Mouse (Mus musculus): ENCODE data around the gene Igflr1. TPM values are rescaled to one million over a fixed set of nuclear protein-coding genes. Genes with fewer than 3 reads are reported as not detected.

The Igflr1 gene
- polyA plus RNA-seq, 1 experiment: not detected

- 95% methylated on average over 12 of the region's 12 CpGs for WGBS
- Histone ChIP-seq H3K27ac (ENCODE audit: insufficient read depth, low read depth, low read length) (no peak within 1 kb of the TSS), H3K4me3 (ENCODE audit: insufficient read depth, low read depth, low read length) (no peak within 1 kb of the TSS), H3K4me1 (ENCODE audit: control insufficient read depth, insufficient read depth, low read length) (peaks cover 5% of the 10 kb centered on the region)
- TF ChIP-seq POLR2A (IDR thresholded peaks at IDR 0.05; ENCODE audit: insufficient read depth, low read depth, low read length): no peak
- no peak for TF ChIP-seq CTCF (IDR thresholded peaks at IDR 0.05; ENCODE audit: insufficient read depth, low read depth, low read length)
These were observed 33.6 kb downstream of the Igflr1 start, which contains the start of gene Zbtb32 for GRCm38 (mm10) chr7:30598786-30599185. TSS of gene Zbtb32 (minus strand) at chr7:30598909.

GRCm38 (mm10) chr7:30599933-30600353 is 34.7 kb downstream of the Igflr1 start:
- H3K4me3 ChIP-seq (ENCODE audit: insufficient read depth, low read depth, low read length): no peak overlapping the region
- peaks cover 5% of the 10 kb centered on the region for H3K4me1 ChIP-seq (ENCODE audit: control insufficient read depth, insufficient read depth, low read length)
- TF ChIP-seq POLR2A (IDR thresholded peaks at IDR 0.05; ENCODE audit: insufficient read depth, low read depth, low read length) (no peak), CTCF (IDR thresholded peaks at IDR 0.05; ENCODE audit: insufficient read depth, low read depth, low read length) (no peak)
- 3% methylated on average over 16 of the region's 16 CpGs for WGBS
- no peak overlapping the region for H3K27ac ChIP-seq (ENCODE audit: insufficient read depth, low read depth, low read length)

- Histone ChIP-seq H3K4me3 (ENCODE audit: insufficient read depth, low read depth, low read length) (no peak overlapping the region), H3K4me1 (ENCODE audit: control insufficient read depth, insufficient read depth, low read length) (peaks cover 5% of the 10 kb centered on the region), H3K27ac (ENCODE audit: insufficient read depth, low read depth, low read length) (no peak overlapping the region)
- WGBS: 67% methylated on average over 7 of the region's 7 CpGs
- TF ChIP-seq POLR2A (IDR thresholded peaks at IDR 0.05; ENCODE audit: insufficient read depth, low read depth, low read length): no peak
- TF ChIP-seq CTCF (IDR thresholded peaks at IDR 0.05; ENCODE audit: insufficient read depth, low read depth, low read length): no peak
These were observed 35.4 kb downstream of the Igflr1 start for GRCm38 (mm10) chr7:30600651-30601050.

GRCm38 (mm10) chr7:30602583-30602982 is 37.4 kb downstream of the Igflr1 start:
- no peak overlapping the region for H3K27ac ChIP-seq (ENCODE audit: insufficient read depth, low read depth, low read length)
- WGBS: 49% methylated on average over 3 of the region's 3 CpGs
- no peak overlapping the region for H3K4me3 ChIP-seq (ENCODE audit: insufficient read depth, low read depth, low read length)
- H3K4me1 ChIP-seq (ENCODE audit: control insufficient read depth, insufficient read depth, low read length): peaks cover 5% of the 10 kb centered on the region
- no peak for TF ChIP-seq CTCF (IDR thresholded peaks at IDR 0.05; ENCODE audit: insufficient read depth, low read depth, low read length)
- no peak for TF ChIP-seq POLR2A (IDR thresholded peaks at IDR 0.05; ENCODE audit: insufficient read depth, low read depth, low read length)

- no peak for TF ChIP-seq CTCF (IDR thresholded peaks at IDR 0.05; ENCODE audit: insufficient read depth, low read depth, low read length)
- TF ChIP-seq POLR2A (IDR thresholded peaks at IDR 0.05; ENCODE audit: insufficient read depth, low read depth, low read length): no peak
- Histone ChIP-seq H3K4me1 (ENCODE audit: control insufficient read depth, insufficient read depth, low read length) (peaks cover 5% of the 10 kb centered on the region), H3K4me3 (ENCODE audit: insufficient read depth, low read depth, low read length) (no peak overlapping the region), H3K27ac (ENCODE audit: insufficient read depth, low read depth, low read length) (no peak overlapping the region)
- 58% methylated on average over 8 of the region's 8 CpGs for WGBS
These were observed 39.2 kb downstream of the Igflr1 start for GRCm38 (mm10) chr7:30604424-30604823.

GRCm38 (mm10) chr7:30604944-30605343 is 39.7 kb downstream of the Igflr1 start:
- WGBS: 88% methylated on average over 8 of the region's 8 CpGs
- TF ChIP-seq CTCF (IDR thresholded peaks at IDR 0.05; ENCODE audit: insufficient read depth, low read depth, low read length) (no peak), POLR2A (IDR thresholded peaks at IDR 0.05; ENCODE audit: insufficient read depth, low read depth, low read length) (no peak)
- Histone ChIP-seq H3K4me1 (ENCODE audit: control insufficient read depth, insufficient read depth, low read length) (peaks cover 2% of the 10 kb centered on the region), H3K4me3 (ENCODE audit: insufficient read depth, low read depth, low read length) (no peak overlapping the region), H3K27ac (ENCODE audit: insufficient read depth, low read depth, low read length) (no peak overlapping the region)

- TF ChIP-seq CTCF (IDR thresholded peaks at IDR 0.05; ENCODE audit: insufficient read depth, low read depth, low read length) (0 out of 2 replicates have a peak, but pooled peaks have one; percentile 14), POLR2A (IDR thresholded peaks at IDR 0.05; ENCODE audit: insufficient read depth, low read depth, low read length) (no peak)
- no peak overlapping the region for H3K4me3 ChIP-seq (ENCODE audit: insufficient read depth, low read depth, low read length)
- no peak overlapping the region for H3K27ac ChIP-seq (ENCODE audit: insufficient read depth, low read depth, low read length)
- WGBS: 29% methylated on average over 8 of the region's 8 CpGs
- no peaks in the 10 kb centered on the region for H3K4me1 ChIP-seq (ENCODE audit: control insufficient read depth, insufficient read depth, low read length)
These were observed 42.6 kb downstream of the Igflr1 start for GRCm38 (mm10) chr7:30607706-30608309.

GRCm38 (mm10) chr7:30608476-30608875 is 43.2 kb downstream of the Igflr1 start:
- no peak overlapping the region for H3K4me3 ChIP-seq (ENCODE audit: insufficient read depth, low read depth, low read length)
- H3K4me1 ChIP-seq (ENCODE audit: control insufficient read depth, insufficient read depth, low read length): no peaks in the 10 kb centered on the region
- TF ChIP-seq CTCF (IDR thresholded peaks at IDR 0.05; ENCODE audit: insufficient read depth, low read depth, low read length) (no peak), POLR2A (IDR thresholded peaks at IDR 0.05; ENCODE audit: insufficient read depth, low read depth, low read length) (no peak)
- WGBS: 53% methylated on average over 16 of the region's 16 CpGs
- no peak overlapping the region for H3K27ac ChIP-seq (ENCODE audit: insufficient read depth, low read depth, low read length)

- WGBS: 70% methylated on average over 7 of the region's 7 CpGs
- Histone ChIP-seq H3K27ac (ENCODE audit: insufficient read depth, low read depth, low read length) (no peak overlapping the region), H3K4me3 (ENCODE audit: insufficient read depth, low read depth, low read length) (no peak overlapping the region), H3K4me1 (ENCODE audit: control insufficient read depth, insufficient read depth, low read length) (no peaks in the 10 kb centered on the region)
- no peak for TF ChIP-seq CTCF (IDR thresholded peaks at IDR 0.05; ENCODE audit: insufficient read depth, low read depth, low read length)
These were observed 44.8 kb downstream of the Igflr1 start for GRCm38 (mm10) chr7:30610043-30610442.
